Mouse (Mus musculus) lung, postnatal 0 days (tissue): ENCODE measurements at regions not wholly inside any gene's neighbourhood (a gene's known extent, or its start where the extent isn't known, plus 50 kb on each side); places are given as distances from the start of the nearest gene placed in this dataset.

ENCODE experiments used
- ATAC-seq: fragments of 200-750 bp; cut with Nextera tagmentation; 2 replicates; pipeline ENCODE4 v1.8.0; 2017; ENCODE audit warnings: moderate library complexity
- DNase-seq: peaks from one replicate; pipeline ENCODE4 v3.0.0-alpha.2; 2016; ENCODE audit warnings: low spot score
- H3K27ac ChIP-seq: fragments of 300-500 bp; sonication (generic); 2 replicates; pipeline ENCODE4 v1.5.1; 2014; ENCODE audit warnings: antibody characterized with exemption, mild to moderate bottlenecking, low read length, mixed read lengths
- H3K27me3 ChIP-seq: fragments of 300-500 bp; sonication (generic); replicated peaks from 2 replicates; pipeline ENCODE4 v1.6.1; 2014; ENCODE audit warnings: low read length, mixed read lengths; ENCODE audit not compliant: insufficient read depth
- H3K36me3 ChIP-seq: fragments of 300-500 bp; sonication (generic); 2 replicates; pipeline ENCODE4 v1.6.1; 2014; ENCODE audit warnings: low read length, mixed read lengths; ENCODE audit not compliant: insufficient read depth
- H3K4me1 ChIP-seq: fragments of 300-500 bp; sonication (generic); 2 replicates; pipeline ENCODE4 v1.6.1; 2014; ENCODE audit warnings: antibody characterized with exemption, low read depth, low read length, mixed read lengths; ENCODE audit not compliant: insufficient read depth
- H3K4me2 ChIP-seq: fragments of 300-500 bp; sonication (generic); replicated peaks from 2 replicates; pipeline ENCODE4 v1.6.1; 2014; ENCODE audit warnings: low read depth, mild to moderate bottlenecking, low read length, moderate library complexity, mixed read lengths
- H3K4me3 ChIP-seq: fragments of 300-500 bp; sonication (generic); 2 replicates; pipeline ENCODE4 v1.5.1; 2014; ENCODE audit warnings: low read depth, low read length
- H3K9ac ChIP-seq: fragments of 300-500 bp; sonication (generic); replicated peaks from 2 replicates; pipeline ENCODE4 v1.6.1; 2014; ENCODE audit warnings: low read depth, mild to moderate bottlenecking
- H3K9me3 ChIP-seq: fragments of 300-500 bp; sonication (generic); 2 replicates; pipeline ENCODE4 v1.6.1; 2016; ENCODE audit warnings: low read length, mixed read lengths
- CTCF ChIP-seq: IDR thresholded peaks from 2 replicates; pipeline ENCODE4 v1.5.1; 2016; ENCODE audit warnings: antibody characterized with exemption, mild to moderate bottlenecking
- EP300 ChIP-seq: IDR thresholded peaks from 2 replicates; pipeline ENCODE4 v1.6.1; 2016; ENCODE audit warnings: antibody characterized with exemption, mild to moderate bottlenecking, control low read depth
- WGBS: fragments of 180-500 bp; shearing (Covaris S2); extraction: QIAGEN DNeasy Blood & Tissue Kit; methylation state at CpG from one replicate; pipeline ENCODE4 v1.1.7; 2014; 5-methylcytosine and 5-hydroxymethylcytosine counted together

- no peaks in the 10 kb centered on the region for H3K27me3 ChIP-seq
- no peaks in the 10 kb centered on the region for H3K36me3 ChIP-seq
- DNase-seq (no peak), ATAC-seq (no peak)
- no peak overlapping the region for H3K9ac ChIP-seq
- no peak overlapping the region for H3K27ac ChIP-seq
- TF ChIP-seq CTCF (no peak), EP300 (no peak)
- no peak overlapping the region for H3K4me3 ChIP-seq
- WGBS, result 44% methylated on average over 8 of the region's 8 CpGs
- H3K4me2 ChIP-seq, result no peak overlapping the region
- no peaks in the 10 kb centered on the region for H3K9me3 ChIP-seq
- no peaks in the 10 kb centered on the region for H3K4me1 ChIP-seq
These were observed 879.3 kb downstream of the Diaph3 start for GRCm38 (mm10) chr14:86261640-86262230.

DNA sequence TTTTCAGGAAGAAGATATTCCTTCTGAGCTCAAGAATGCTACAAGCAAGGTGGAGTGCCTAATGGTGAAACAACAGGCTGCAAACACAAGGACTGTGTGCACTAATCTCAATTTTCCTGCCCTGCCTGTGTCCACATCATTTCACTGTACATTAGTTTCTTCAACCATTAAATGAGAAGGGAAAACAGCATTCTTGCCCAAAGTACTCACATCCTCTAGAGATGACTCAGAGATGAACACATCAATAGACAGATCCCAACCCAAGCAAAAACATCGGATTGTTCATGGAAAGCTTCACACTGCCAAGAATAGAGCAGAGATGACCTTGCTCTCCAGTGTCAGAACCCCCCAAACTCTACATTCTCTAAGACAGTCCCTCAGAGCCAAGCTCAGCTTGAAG lies 886.8 kb downstream of the Diaph3 start:
- Histone ChIP-seq H3K4me1 (no peaks in the 10 kb centered on the region), H3K9me3 (no peaks in the 10 kb centered on the region), H3K4me3 (no peak overlapping the region), H3K27ac (no peak overlapping the region), H3K36me3 (no peaks in the 10 kb centered on the region), H3K9ac (no peak overlapping the region), H3K4me2 (no peak overlapping the region), H3K27me3 (no peaks in the 10 kb centered on the region)
- WGBS, result 38% methylated on average over 1 of the region's 1 CpGs
- ATAC-seq (no peak), DNase-seq (no peak)
- no peak for TF ChIP-seq CTCF
- TF ChIP-seq EP300, result no peak

- no peaks in the 10 kb centered on the region for H3K36me3 ChIP-seq
- H3K9ac ChIP-seq, result no peak overlapping the region
- no peak for TF ChIP-seq EP300
- TF ChIP-seq CTCF, result no peak
- H3K4me1 ChIP-seq, result no peaks in the 10 kb centered on the region
- H3K4me3 ChIP-seq, result no peak overlapping the region
- H3K27me3 ChIP-seq, result no peaks in the 10 kb centered on the region
- H3K9me3 ChIP-seq, result no peaks in the 10 kb centered on the region
- no peak overlapping the region for H3K27ac ChIP-seq
- no peak for DNase-seq
- no peak overlapping the region for H3K4me2 ChIP-seq
- no peak for ATAC-seq
These were observed 889.4 kb downstream of the Diaph3 start for GRCm38 (mm10) chr14:86251617-86252016.

- TF ChIP-seq CTCF, result no peak
- TF ChIP-seq EP300, result no peak
- no peaks in the 10 kb centered on the region for H3K4me1 ChIP-seq
- H3K4me2 ChIP-seq, result no peak overlapping the region
- H3K4me3 ChIP-seq, result no peak overlapping the region
- no peaks in the 10 kb centered on the region for H3K9me3 ChIP-seq
- H3K27me3 ChIP-seq, result no peaks in the 10 kb centered on the region
- no peaks in the 10 kb centered on the region for H3K36me3 ChIP-seq
- DNase-seq, result no peak
- ATAC-seq, result no peak
- no peak overlapping the region for H3K9ac ChIP-seq
- WGBS, result 86% methylated on average over 4 of the region's 4 CpGs
- H3K27ac ChIP-seq, result no peak overlapping the region
These were observed 893.3 kb downstream of the Diaph3 start for GRCm38 (mm10) chr14:86247686-86248085.

GRCm38 (mm10) chr14:86246770-86247169 lies 894.3 kb downstream of the Diaph3 start:
- H3K9ac ChIP-seq, result no peak overlapping the region
- H3K4me1 ChIP-seq, result no peaks in the 10 kb centered on the region
- H3K27ac ChIP-seq, result no peak overlapping the region
- no peak for TF ChIP-seq EP300
- TF ChIP-seq CTCF, result no peak
- WGBS, result 93% methylated on average over 8 of the region's 8 CpGs
- DNase-seq (no peak), ATAC-seq (no peak)
- no peak overlapping the region for H3K4me3 ChIP-seq
- H3K9me3 ChIP-seq, result no peaks in the 10 kb centered on the region
- H3K27me3 ChIP-seq, result no peaks in the 10 kb centered on the region
- no peak overlapping the region for H3K4me2 ChIP-seq
- H3K36me3 ChIP-seq, result no peaks in the 10 kb centered on the region

DNA sequence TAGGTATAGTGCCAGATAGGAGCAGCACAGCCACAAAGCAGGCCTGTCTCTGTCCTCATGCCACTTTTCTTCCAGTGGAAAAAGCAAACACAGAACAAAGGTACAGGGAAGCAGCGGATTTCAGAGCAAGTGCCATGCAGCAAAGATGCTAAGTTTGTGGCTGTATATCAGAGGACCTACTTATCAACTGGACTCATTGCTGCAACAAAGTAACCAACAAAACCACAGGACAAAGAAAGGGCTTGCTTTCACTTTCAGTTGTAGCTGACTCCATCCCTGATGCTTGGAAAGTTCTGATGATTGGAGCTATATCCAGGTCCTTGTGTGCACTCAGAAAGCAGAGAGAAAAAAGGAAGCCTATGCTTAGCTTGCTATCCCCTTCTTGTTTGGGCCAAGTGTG lies 897.4 kb downstream of the Diaph3 start:
- Histone ChIP-seq H3K9me3 (no peaks in the 10 kb centered on the region), H3K36me3 (no peaks in the 10 kb centered on the region), H3K27ac (no peak overlapping the region), H3K4me1 (no peaks in the 10 kb centered on the region), H3K4me3 (no peak overlapping the region), H3K4me2 (no peak overlapping the region), H3K27me3 (no peaks in the 10 kb centered on the region), H3K9ac (no peak overlapping the region)
- ATAC-seq (no peak), DNase-seq (no peak)
- WGBS, result 77% methylated on average over 1 of the region's 1 CpGs
- no peak for TF ChIP-seq CTCF
- no peak for TF ChIP-seq EP300

DNA sequence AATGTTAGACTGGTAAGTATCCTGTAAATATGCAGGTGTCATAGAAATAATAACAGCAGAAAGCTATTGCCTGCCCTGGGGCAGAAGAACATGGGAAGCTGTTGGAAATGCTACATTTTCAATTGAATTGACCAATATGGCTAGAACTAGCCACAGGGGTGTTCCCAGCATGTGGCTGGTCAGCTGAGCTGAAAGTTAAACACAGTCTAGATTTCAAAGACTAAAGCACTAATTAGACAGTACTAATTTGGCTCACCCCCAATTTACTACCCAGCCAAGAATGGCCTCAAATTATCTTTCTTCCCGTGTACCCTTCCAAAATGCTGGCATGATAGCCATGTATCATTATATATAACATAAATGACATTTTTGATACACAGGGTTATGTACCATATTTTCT lies 898.2 kb downstream of the Diaph3 start:
- Histone ChIP-seq H3K4me1 (no peaks in the 10 kb centered on the region), H3K9me3 (no peaks in the 10 kb centered on the region), H3K36me3 (no peaks in the 10 kb centered on the region), H3K27me3 (no peaks in the 10 kb centered on the region), H3K27ac (no peak overlapping the region), H3K4me2 (no peak overlapping the region), H3K4me3 (no peak overlapping the region), H3K9ac (no peak overlapping the region)
- DNase-seq (no peak), ATAC-seq (no peak)
- 59% methylated on average over 1 of the region's 1 CpGs for WGBS
- TF ChIP-seq EP300 (no peak), CTCF (no peak)
